Mouse (Mus musculus): ENCODE data around the gene Madcam1. TPM values are rescaled to one million over a fixed set of nuclear protein-coding genes. Genes with fewer than 3 reads are reported as not detected.
A peak's percentile ranks its signal among the peaks of the same experiment; 100 is the strongest.
"Not testable (repeated sequence)": the region's sequence is repeated elsewhere in the genome, so short reads cannot be mapped to it uniquely, and the experiment has no call there.

Madcam1 gene
- total and polyA plus RNA-seq, 3 experiments: 61.9 to 171 (median 110) TPM

DNA sequence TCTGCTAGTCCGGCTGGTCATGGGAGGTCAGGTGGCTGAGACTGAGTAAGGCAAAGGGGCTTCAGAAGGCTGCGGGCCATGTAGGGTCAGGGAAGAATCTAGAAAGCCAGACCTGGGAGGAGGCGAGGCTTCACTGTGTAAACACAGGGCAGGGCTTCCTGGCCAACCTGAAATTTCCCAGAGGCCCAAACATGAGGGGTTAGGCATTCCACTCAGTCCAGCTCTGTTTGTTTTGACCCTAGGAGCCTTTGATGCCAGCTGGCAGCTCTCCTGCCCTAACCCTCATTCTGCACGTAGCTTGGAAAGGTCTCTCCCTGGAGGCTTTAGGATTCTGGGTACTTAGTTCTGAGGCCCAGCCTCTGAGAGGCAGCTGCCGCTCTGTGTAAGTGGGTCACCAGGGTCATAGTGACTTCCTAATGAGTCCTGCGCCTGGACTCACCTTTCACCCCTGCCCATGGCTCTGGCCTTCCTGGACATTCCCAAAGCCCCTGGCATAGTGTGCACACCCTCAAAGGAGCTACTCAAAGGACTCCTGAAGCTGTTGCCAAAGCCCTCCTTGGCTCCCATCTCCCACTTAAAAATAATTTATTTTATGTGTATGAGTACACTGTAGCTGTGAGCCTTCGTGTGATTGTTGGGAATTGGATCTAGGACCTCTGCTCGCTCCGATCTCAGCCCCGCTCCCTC, 37.2 kb downstream of the Madcam1 start:
- H3K27ac ChIP-seq (ENCODE audit: insufficient read depth, low read depth): no peak overlapping the region
- H3K4me1 ChIP-seq (ENCODE audit: control insufficient read depth in 1 of 2, insufficient read depth in 2 of 2): peaks cover 12 to 19% of the 10 kb centered on the region in 2 experiments
- H3K36me3 ChIP-seq (replicated peaks in 1 of 2; ENCODE audit: control insufficient read depth in 1 of 2, insufficient read depth in 1 of 2, low read length in 1 of 2): peaks cover 0 to 9% of the 10 kb centered on the region in 2 experiments
- in situ Hi-C loops (cut with MboI; ENCODE audit: low pct_ligation_motif_present, low pct_unique_long_range_greater_than_20kb, low sequenced_read_pairs): no loop called here
- H3K4me2 ChIP-seq (ENCODE audit: insufficient read depth, low read depth, poor library complexity, severe bottlenecking): no peak overlapping the region
- TF ChIP-seq MAFK (IDR thresholded peaks at IDR 0.05; ENCODE audit: insufficient replicate concordance, low read length) (no peak), PAX5 (IDR thresholded peaks at IDR 0.05; ENCODE audit: low read length) (no peak), RAD21 (IDR thresholded peaks at IDR 0.05; ENCODE audit: low read depth, low read length) (no peak), UBTF (IDR thresholded peaks at IDR 0.05; ENCODE audit: low read depth, low read length) (no peak), ZNF384 (IDR thresholded peaks at IDR 0.05; ENCODE audit: low read depth, low read length) (no peak), GABPA (IDR thresholded peaks at IDR 0.05; ENCODE audit: insufficient replicate concordance, low read depth, low read length) (no peak), ZC3H11A (IDR thresholded peaks at IDR 0.05; ENCODE audit: low read depth, low read length) (no peak), POLR2AphosphoS2 (IDR thresholded peaks at IDR 0.05; ENCODE audit: low read depth, low read length) (no peak), KAT2A (IDR thresholded peaks at IDR 0.05; ENCODE audit: insufficient replicate concordance, low read length) (no peak)
- no peaks in the 10 kb centered on the region for H3K27me3 ChIP-seq (replicated peaks)
- H3K9me3 ChIP-seq (replicated peaks; ENCODE audit: low read length): no peaks in the 10 kb centered on the region
- H3K9ac ChIP-seq (ENCODE audit: insufficient read depth, low read depth): no peak overlapping the region
- dilution Hi-C loops (cut with MboI; ENCODE audit: extremely low pct_ligation_motif_present, extremely low pct_unique_long_range_greater_than_20kb, low sequenced_read_pairs): no loop called here
- H3K4me3 ChIP-seq (replicated peaks in 1 of 3; ENCODE audit: low read depth in 2 of 3, low read length in 2 of 3, poor library complexity in 1 of 3): no peak overlapping the region
- DNase-seq (ENCODE audit: extremely low read depth): no peak
- H3K79me2 ChIP-seq (replicated peaks; ENCODE audit: control insufficient read depth, extremely low read depth, insufficient read depth, poor library complexity, severe bottlenecking): peaks cover 22% of the 10 kb centered on the region

DNA sequence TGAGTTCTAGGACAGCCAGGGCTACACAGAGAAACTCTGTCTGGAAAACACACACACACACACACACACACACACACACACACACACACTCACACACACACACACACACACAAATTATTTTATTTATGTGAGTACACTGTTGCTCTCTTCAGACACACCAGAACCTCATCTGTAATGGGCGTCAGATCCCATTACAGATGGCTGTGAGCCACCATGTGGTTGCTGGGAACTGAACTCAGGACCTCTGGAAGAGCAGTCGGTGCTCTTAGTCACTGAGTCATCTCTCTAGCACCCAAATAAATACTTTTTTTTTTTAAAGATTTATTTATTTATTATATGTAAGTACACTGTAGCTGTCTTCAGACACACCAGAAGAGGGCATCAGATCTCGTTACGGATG, 38.6 kb downstream of the Madcam1 start:
- H3K4me2 ChIP-seq (ENCODE audit: insufficient read depth, low read depth, poor library complexity, severe bottlenecking); DNase-seq (ENCODE audit: extremely low read depth); dilution Hi-C loops (cut with MboI; ENCODE audit: extremely low pct_ligation_motif_present, extremely low pct_unique_long_range_greater_than_20kb, low sequenced_read_pairs); H3K27ac ChIP-seq (ENCODE audit: insufficient read depth, low read depth); in situ Hi-C loops (cut with MboI; ENCODE audit: low pct_ligation_motif_present, low pct_unique_long_range_greater_than_20kb, low sequenced_read_pairs); H3K27me3 ChIP-seq (replicated peaks); H3K9ac ChIP-seq (ENCODE audit: insufficient read depth, low read depth); H3K9me3 ChIP-seq (replicated peaks; ENCODE audit: low read length); H3K4me3 ChIP-seq (replicated peaks in 1 of 3; ENCODE audit: low read depth in 2 of 3, low read length in 2 of 3, poor library complexity in 1 of 3): not testable (repeated sequence)
- peaks cover 35% of the 10 kb centered on the region for H3K79me2 ChIP-seq (replicated peaks; ENCODE audit: control insufficient read depth, extremely low read depth, insufficient read depth, poor library complexity, severe bottlenecking)
- H3K4me1 ChIP-seq (ENCODE audit: control insufficient read depth in 1 of 2, insufficient read depth in 2 of 2): peaks cover 21 to 32% of the 10 kb centered on the region in 2 experiments
- peaks cover 2 to 23% of the 10 kb centered on the region in 2 experiments for H3K36me3 ChIP-seq (replicated peaks in 1 of 2; ENCODE audit: control insufficient read depth in 1 of 2, insufficient read depth in 1 of 2, low read length in 1 of 2)

DNA sequence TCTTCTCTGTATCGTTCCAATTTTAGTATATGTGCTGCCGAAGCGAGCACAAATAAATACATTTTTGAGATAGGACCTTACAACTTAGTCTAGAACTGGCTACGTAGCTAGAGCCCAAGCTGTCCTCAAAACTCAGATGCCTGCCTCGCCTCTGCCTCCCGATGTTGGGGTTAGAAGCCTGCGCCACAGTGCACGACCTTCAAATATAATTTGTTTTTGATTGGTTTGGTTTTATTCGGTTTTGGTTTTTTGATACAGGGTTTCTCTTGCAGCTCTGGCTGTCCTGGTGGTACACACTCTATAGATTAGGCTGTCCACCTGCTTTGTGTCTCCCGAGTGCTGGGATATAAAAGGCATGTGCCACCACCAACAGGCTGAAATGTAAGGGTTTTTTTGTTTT, 39.2 kb downstream of the Madcam1 start:
- DNase-seq (ENCODE audit: extremely low read depth): no peak
- H3K4me3 ChIP-seq (replicated peaks in 1 of 3; ENCODE audit: low read depth in 2 of 3, low read length in 2 of 3, poor library complexity in 1 of 3): peak overlapping the region in 2 of 3 experiments; percentile 12 to 87
- H3K79me2 ChIP-seq (replicated peaks; ENCODE audit: control insufficient read depth, extremely low read depth, insufficient read depth, poor library complexity, severe bottlenecking): peaks cover 38% of the 10 kb centered on the region
- H3K36me3 ChIP-seq (replicated peaks in 1 of 2; ENCODE audit: control insufficient read depth in 1 of 2, insufficient read depth in 1 of 2, low read length in 1 of 2): peaks cover 4 to 29% of the 10 kb centered on the region in 2 experiments
- no peaks in the 10 kb centered on the region for H3K9me3 ChIP-seq (replicated peaks; ENCODE audit: low read length)
- in situ Hi-C loops (cut with MboI; ENCODE audit: low pct_ligation_motif_present, low pct_unique_long_range_greater_than_20kb, low sequenced_read_pairs) (no loop called here), dilution Hi-C loops (cut with MboI; ENCODE audit: extremely low pct_ligation_motif_present, extremely low pct_unique_long_range_greater_than_20kb, low sequenced_read_pairs) (no loop called here)
- H3K4me2 ChIP-seq (ENCODE audit: insufficient read depth, low read depth, poor library complexity, severe bottlenecking): 0 out of 2 replicates have a peak overlapping the region, but pooled peaks have one; percentile 30
- H3K9ac ChIP-seq (ENCODE audit: insufficient read depth, low read depth): no peak overlapping the region
- no peak overlapping the region for H3K27ac ChIP-seq (ENCODE audit: insufficient read depth, low read depth)
- TF ChIP-seq SMC3 (IDR thresholded peaks at IDR 0.05; ENCODE audit: low read depth, low read length) (no peak), ZNF384 (IDR thresholded peaks at IDR 0.05; ENCODE audit: low read depth, low read length) (no peak), PAX5 (IDR thresholded peaks at IDR 0.05; ENCODE audit: low read length) (no peak), ETS1 (conservative IDR thresholded peaks at IDR 0.05; ENCODE audit: low read depth, low read length) (no peak), KAT2A (IDR thresholded peaks at IDR 0.05; ENCODE audit: insufficient replicate concordance, low read length) (no peak), MXI1 (IDR thresholded peaks at IDR 0.05; ENCODE audit: low read depth, low read length) (no peak), MAFK (IDR thresholded peaks at IDR 0.05; ENCODE audit: insufficient replicate concordance, low read length) (no peak), ZMIZ1 (IDR thresholded peaks at IDR 0.05; ENCODE audit: low read depth, low read length) (no peak), SIN3A (IDR thresholded peaks at IDR 0.05; ENCODE audit: low read length) (no peak), USF2 (conservative IDR thresholded peaks at IDR 0.05; ENCODE audit: low read depth, low read length) (no peak), RCOR1 (conservative IDR thresholded peaks at IDR 0.05; ENCODE audit: low read depth, low read length) (no peak), E2F4 (IDR thresholded peaks at IDR 0.05; ENCODE audit: insufficient replicate concordance, low read depth, low read length) (no peak), BHLHE40 (IDR thresholded peaks at IDR 0.05; ENCODE audit: low read depth, low read length) (no peak), GABPA (IDR thresholded peaks at IDR 0.05; ENCODE audit: insufficient replicate concordance, low read depth, low read length) (no peak), TBP (conservative IDR thresholded peaks at IDR 0.05; ENCODE audit: low read depth, low read length) (no peak), CHD1 (IDR thresholded peaks at IDR 0.05; ENCODE audit: low read depth, low read length) (no peak), CHD2 (IDR thresholded peaks at IDR 0.05; ENCODE audit: low read length) (no peak)
- H3K4me1 ChIP-seq (ENCODE audit: control insufficient read depth in 1 of 2, insufficient read depth in 2 of 2): peaks cover 21 to 33% of the 10 kb centered on the region in 2 experiments
- H3K27me3 ChIP-seq (replicated peaks): no peaks in the 10 kb centered on the region
